Mouse (Mus musculus) E14TG2a.4 (cell line): ENCODE results near the gene Gm6358.
"Not testable (repeated sequence)": the region's sequence is repeated elsewhere in the genome, so short reads cannot be mapped to it uniquely, and the experiment has no call there.

Experiments
- CTCF ChIP-seq: conservative IDR thresholded peaks from 2 replicates; pipeline ENCODE4 v1.5.1; 2014; ENCODE audit warnings: low read length
- NANOG ChIP-seq: IDR thresholded peaks from 2 replicates; pipeline ENCODE4 v1.6.1; 2014; ENCODE audit warnings: borderline replicate concordance, low read length, mixed read lengths

GRCm38 (mm10) chr16:89169190-89169589 is 28.5 kb downstream of the Gm6358 start, which contains the start of gene Gm7735:
- not testable (repeated sequence) for TF ChIP-seq CTCF, NANOG
